Mouse (Mus musculus) megakaryocyte-erythroid progenitor cell, adult 5-6 weeks (primary cell): ENCODE data around the gene Ripor1. TPM values are rescaled to one million over a fixed set of nuclear protein-coding genes. Genes with fewer than 3 reads are reported as not detected.
"Not testable (repeated sequence)": the region's sequence is repeated elsewhere in the genome, so short reads cannot be mapped to it uniquely, and the experiment has no call there.

ENCODE experiments used
- ATAC-seq: replicated peaks from 2 replicates; pipeline ENCODE4 v1.8.0; 2016; ENCODE audit warnings: mild to moderate bottlenecking, inconsistent platforms; ENCODE audit not compliant: severe bottlenecking, poor library complexity, low FRiP score, low TSS enrichment
- total RNA-seq, 2 experiments: library from RNA; stranded (forward) in 1 of 2; stranded (reverse) in 1 of 2; fragments of 200-1000, 215-1000 nt in 1 of 2; fragments of >200 nt in 1 of 2; fragmentation: Nextera tagmentation in 1 of 2; gene quantifications; 2 replicates each; pipeline ENCODE4 v1.2.3; 2014 to 2017

Gene Ripor1
- total RNA-seq, 2 experiments from 2014 or later = 16.7 to 206 TPM

DNA sequence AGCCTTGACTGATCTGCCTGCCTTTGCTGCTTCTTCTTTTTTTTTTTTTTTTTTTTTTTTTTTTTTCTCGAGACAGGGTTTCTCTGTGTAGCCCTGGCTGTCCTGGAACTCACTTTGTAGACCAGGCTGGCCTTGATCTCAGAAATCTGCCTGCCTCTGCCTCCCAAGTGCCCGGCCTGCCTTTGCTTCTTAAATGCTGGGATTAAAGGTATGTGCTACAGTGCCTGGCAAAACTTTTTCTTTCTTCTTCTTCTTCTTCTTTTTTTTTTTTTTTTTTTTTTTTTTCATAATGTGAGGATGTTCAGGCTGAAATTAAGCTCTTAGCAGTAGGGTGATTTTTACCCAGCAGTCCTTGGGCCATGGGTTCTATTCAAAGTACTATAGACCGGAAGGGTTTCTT, 2.5 kb upstream of the Ripor1 start:
- ATAC-seq = not testable (repeated sequence)

DNA sequence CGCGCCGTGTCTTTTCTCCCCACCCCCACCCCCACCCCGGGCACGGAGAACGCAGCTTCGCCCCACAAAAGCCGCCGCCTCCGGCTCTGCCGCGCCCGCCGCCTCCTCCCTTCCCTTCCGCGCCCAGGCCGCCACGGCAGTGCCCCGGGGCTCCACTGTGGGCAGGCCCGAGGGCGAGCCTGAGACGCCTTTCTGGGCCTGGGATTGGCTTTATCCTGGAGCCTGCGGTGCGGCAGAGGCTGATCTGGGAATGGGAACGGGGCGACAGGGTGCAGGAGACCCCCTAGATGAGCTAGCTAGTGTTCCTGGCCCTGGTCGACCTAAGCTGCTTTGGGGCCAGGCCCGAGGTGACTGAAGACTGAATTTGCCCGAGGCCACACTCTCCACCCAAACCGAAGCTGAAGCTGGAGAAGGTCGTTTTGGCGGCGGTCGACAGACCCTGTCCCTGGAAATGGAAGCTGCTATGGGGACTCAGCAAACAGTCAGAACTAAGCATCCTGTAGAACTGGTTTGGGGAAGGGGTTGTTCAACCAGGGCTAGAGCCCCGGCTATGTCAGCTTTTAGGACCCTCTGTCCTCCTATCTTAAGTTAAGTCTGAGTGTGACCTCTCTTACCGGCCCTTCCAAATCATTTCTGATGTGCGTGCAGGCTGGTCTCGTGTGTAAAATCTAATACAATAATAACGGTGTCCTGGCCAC, 585 bp downstream of the Ripor1 start:
- ATAC-seq = no peak

DNA sequence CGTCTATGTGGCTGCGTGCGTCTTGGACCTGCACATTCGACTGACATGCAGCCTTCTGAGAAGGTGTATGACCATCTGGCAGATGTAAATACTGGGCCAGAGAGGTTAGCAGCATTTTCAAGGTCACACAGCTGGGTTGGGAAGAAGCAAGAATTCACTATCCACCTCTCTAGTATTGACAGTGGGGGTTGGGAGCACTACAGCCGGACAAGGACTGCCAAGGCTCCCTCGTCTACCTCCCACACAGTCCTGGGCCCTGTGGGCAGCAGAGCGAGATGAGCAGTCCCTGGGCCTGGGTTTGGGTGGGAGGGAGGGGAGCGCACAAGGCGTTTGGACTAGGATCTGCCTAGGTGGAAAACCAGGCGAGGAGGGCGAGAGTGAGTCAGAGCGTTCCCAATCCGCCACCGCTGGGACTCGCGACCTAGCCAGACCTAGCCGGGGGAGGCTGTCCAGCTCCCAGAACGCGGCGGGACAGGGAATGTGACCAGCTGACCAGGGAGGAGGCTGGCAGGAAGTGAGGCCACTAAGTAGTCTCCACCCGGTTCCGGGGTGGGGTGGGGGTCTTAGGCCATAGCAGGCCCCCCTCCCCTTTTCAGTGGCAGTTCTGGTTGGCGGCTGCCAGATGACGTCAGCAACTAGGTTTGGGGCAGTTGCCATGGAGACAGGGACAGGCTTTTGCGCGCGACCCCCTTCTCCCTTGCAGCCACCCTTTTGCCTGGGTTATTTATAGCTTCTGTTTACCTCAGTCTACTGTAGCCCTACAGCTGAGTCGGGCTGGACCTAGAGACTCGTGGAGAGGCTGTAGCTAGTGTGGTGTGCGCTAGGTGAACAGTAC, 1.4 kb downstream of the Ripor1 start:
- peak; percentile 37 for ATAC-seq

DNA sequence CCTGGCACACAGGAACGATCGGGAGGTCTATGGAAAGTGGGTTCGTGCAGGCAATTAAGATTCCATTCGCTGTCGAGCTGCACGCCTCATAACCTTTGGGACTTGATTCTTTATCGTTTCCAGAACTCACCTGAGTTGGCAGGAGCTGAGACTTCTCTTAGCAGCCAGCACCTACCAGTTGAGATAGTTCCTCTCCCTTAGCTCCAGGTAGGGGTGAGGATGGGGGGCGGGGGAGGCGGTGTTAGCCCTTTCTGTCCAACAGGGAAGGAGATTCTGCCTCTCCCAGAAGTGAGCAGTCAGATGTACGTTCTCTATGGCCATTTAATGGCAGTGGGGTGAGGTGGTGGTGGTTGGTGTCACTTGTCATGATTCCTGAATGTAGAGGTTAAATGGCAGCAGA, 2.0 kb downstream of the Ripor1 start:
- no peak for ATAC-seq

DNA sequence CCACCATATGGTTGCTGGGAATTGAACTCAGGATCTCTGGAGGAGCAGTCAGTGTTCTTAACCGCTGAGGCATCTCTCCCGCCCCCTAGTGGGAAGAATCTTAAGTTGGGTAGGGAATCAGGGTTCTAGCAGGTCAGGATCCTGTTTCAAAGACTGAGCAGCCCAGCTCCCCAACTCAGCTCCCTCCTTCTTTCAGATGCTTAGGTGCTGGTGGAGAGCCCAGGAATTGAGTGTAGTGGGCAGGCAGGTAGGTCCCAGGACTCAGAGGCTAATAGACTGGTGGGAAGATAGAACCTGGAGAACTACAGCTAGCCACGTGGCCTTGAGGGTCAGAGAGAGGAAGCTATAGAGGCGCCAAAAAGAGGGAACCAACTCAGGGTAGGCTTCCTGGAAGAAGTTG, 2.6 kb downstream of the Ripor1 start:
- no peak for ATAC-seq

DNA sequence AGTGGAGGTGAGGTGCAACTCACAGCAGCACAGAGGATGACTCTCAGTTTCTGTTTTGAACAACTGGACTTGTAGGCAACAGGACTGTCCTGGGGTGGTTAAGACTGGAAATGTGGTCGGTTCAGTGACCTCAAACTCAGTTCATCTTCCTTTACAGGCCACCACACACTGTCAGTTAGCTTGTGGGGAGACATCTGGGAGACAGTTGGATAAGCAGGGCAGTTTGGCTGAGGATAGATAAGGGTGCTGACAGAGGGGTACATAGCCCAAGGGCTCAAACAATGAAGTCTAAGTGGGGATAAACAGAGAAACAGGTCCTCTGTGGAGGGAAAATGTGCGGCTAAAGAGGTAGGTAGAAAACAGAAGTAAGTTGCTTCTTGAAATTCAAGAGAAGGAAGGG, 4.3 kb downstream of the Ripor1 start:
- ATAC-seq = peak; percentile 43

DNA sequence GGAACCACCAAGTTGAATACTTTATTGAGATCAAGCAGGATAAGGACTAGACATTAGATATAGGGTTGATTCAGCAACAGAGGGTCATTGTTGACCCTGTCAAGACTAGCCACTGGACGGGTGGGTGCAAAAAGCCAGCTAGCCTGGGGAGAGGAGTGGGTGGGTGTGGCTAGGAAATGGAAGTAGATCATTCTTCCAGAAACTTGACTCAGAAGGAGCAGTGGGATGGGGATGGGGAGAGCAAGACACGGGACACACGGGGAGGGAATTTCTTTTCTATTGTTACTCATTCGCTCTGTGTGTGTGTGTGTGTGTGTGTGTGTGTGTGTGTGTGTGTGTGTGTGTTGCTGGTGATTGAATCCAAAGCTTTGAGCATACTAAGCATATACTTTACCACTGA, 4.7 kb downstream of the Ripor1 start:
- ATAC-seq = no peak

DNA sequence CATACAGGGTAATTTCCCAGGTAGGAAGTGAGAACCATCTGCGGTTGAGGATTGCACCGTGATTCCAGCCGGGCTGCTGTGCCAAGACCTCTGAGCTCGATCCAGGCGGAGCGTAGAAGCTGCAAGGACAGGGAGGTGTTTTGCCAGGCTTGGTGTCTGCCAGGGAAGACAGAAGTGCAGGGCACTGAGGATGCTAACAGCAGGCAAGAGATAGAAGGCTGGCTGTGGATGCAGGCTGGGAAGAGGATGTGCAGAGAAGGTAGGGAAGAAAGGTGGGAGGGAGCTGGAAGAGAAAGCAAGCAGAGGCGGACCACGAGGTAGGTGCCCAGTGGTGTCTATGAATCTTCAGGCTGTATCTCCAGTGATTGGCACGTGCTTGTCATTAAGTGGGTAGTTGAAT, 6.8 kb downstream of the Ripor1 start:
- no peak for ATAC-seq

DNA sequence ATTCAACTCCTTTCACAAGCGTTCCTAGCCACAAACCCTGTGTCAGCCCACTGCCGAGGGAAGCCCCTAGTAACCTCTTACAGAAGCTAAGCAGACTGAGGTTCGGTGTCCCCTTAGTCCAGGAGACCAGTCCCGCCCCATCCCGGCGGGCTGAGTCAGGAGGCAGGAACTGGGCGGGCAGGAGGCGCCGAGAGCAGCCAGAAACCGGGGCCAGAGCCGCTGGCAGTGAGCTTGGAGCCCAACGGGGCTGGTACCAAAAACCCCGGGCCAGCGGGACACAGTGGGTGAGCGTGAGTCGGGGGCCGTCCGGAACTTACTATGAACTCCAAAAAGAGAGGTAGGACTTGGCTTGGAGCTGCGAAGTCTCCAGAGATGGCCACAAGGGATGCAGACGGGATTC, 8.0 kb downstream of the Ripor1 start:
- ATAC-seq = no peak

DNA sequence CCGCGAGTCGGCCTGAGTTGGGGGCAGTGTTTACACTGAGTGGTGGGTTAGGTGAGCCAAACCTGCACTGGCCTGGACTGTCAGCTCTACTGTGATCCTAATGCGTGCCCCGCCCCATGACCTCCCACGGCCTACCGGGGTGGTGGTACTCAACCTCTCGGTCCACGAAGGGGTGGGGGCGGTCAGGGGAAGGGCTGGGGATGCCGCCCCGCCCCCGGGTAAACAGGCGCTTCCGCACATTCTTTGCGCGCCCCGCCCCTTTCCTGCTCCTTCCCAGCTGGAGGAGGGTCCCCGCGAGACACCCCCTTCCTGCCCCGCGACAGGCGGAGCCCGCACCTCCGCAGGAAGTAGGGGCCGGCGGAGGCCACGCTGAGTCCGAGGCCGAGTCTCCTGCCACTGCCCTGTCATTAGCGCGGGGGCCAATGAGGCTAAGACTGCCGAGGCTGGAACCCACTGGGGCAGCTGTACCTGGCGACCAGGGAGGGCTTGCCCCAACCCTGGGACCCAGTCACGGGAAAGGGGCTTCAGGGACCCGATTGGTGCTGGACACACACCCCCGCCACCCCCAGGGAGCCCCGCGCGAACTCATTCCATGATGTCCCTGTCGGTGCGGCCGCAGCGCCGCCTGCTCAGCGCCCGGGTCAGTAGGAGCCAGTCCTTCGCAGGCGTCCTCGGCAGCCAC, 8.9 kb downstream of the Ripor1 start:
- no peak for ATAC-seq

DNA sequence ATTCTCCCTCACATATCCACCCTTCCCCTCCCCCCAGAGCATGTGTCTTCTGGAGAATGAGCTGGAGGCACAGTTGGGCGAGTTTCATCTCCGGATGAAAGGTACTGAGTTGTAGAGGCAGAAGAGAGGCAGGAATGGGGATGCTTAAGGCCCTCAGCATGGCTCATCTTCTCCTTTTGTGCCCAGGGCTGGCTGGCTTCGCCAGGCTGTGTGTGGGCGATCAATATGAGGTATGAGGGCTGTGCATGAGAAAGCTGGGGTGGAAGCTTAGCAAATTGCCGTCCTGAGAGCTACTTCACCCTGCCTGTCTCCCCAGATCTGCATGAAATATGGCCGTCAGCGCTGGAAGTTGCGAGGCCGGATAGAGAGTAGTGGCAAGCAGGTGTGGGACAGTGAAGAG, 10.9 kb downstream of the Ripor1 start:
- ATAC-seq = no peak

DNA sequence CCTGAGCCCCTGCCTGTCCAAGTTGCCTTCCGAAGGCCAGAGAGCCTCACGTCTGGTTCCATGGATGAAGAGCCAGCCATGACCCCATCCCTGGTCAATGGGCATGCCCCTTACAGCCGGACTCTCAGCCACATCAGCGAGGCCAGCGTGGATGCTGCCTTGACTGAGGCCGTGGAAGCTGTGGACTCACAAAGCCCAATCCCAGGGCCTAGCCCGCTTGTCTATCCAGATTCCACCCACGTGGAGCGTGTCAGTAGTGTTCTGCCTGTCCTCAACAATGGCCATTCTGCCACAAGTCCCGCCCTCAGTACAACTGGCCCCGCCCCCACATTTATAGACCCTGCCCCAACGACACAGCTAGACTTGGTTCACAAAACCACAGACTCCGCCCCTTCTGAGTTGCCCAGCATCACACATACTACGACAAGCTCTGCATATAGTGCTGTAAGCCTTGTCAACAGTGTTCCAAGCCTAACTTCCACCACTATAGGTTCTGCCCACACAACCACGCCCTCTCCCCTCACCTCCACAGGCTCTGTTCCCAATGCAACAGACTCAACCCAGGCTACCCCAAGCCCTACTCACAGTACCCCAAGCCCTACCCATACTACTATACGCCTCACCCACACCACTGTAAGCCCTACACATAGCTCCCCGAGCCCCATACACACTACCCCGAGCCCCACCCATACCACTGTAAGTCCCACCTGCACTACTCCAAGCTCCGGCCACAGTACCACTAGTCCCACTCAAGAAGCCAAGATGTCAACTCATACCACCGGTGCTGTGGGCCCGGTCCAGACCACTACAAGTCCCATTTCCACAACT, 12.6 kb downstream of the Ripor1 start:
- 0 out of 2 replicates have a peak, but pooled peaks have one; percentile 7 for ATAC-seq

DNA sequence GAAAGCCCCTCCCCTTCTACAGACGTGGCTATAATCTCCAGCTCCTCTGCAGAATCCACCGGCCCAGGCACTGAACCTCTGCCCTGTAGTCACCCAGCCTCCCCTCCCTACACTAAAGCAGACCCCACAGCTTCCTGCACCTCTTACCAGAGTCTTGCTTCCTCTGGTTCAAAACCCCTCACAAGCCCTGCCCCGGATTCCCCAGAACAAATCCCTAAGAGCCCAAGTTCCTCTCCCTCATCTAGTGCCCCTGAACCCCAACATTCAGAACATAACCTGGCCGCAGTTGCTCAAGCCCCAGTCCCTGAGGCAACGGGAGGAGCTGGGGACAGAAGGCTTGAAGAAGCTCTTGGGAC, 13.2 kb downstream of the Ripor1 start:
- no peak for ATAC-seq

DNA sequence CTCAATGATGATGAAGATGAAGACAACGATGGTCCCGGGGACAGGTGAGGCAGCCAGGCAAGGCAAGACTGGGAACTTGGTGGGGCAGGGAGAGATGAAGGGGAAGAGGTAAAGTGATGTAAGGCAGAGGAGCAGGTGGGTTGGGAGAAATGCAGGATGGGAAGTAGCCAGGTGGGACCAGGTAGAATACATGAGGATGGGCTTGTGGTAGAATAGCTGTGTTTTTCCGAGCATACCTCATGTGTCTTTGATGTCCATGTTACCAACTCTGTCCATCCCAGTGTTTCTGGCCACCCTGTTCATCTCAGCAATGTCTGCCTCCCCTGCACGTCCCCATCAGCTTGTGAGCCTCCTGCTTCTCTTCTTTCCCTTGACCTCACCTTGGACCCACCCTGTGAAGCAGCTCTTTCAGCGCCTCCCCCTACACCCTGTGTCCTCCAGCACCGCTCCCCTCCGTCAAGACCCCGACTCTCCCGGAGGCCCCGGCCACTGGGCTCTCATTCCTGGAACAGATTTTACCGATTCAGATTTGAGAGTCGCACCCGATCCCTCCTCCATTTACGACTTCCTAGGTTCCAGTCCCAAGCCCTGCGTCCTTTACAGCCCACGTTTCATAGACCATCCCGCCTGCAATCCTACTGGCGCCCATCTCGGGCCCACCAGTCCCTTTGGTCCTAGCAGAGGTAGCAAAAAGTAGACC, 14.0 kb downstream of the Ripor1 start:
- ATAC-seq = no peak

DNA sequence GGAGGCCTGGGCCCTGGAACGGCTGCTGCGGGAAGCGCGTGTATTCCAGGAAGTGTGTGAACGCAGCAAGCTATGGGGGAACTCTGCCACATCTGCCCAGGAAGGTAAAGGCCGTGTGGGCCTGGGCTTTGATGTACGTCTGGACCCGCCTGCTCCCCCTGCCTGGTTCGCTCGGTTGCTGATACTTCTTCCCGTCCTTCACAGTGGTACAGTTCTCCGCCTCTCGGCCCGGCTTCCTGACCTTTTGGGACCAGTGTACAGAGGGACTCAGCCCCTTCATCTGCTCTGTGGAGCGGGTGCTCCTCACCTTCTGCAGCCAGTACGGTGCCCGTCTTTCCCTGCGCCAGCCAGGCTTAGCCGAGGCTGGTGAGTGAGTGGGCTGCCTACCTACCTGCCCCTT, 15.2 kb downstream of the Ripor1 start:
- ATAC-seq = no peak

DNA sequence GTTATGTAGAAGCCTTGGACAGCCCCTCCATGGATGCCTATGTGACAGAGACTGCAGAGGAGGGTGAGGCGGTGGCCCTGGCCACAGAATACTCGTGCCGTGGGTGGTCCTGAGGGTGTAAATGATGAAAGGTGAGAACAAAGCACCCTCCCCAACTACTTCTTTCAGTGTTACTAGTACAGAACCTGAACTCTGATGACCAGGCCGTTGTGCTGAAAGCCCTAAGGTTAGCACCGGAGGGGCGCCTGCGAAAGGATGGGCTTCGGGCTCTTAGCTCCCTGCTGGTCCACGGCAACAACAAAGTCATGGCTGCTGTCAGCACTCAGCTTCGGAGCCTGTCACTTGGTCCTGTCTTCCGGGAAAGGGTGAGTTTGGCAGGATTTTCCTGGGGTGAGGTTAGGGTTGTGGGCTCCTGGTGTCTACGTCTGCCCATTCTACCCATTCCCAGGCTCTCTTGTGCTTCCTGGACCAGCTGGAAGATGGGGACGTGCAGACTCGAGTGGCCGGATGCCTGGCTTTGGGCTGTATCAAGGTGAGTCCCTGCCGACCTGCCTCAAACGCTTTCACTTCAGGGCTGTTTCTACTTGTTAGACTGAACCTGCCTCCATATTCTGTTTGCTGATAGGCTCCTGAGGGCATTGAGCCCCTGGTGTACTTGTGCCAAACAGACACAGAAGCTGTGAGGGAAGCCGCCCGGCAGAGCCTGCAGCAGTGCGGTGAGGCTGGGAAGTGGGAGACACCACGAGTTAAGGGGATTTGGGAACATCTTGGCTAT, 16.1 kb downstream of the Ripor1 start:
- no peak for ATAC-seq

DNA sequence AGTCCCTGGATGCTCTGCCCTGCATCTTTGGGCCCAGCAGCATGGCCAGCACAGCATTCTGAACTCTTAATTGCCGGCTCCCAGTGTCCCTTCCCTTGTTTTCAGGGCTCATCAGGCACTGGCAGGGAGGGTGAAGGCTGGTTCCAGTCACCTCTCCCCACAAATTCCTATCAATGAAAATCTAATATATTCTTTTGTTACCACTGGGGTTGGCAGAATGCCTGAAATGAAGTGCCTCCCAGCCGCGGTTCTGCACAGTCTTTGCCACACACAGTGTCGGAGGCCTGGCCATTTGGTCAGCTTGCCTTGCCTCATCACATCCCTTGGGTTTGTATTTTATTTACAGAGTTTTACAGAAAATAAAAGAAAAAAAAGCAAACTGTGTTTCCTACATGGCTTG, 16.8 kb downstream of the Ripor1 start:
- no peak for ATAC-seq

DNA sequence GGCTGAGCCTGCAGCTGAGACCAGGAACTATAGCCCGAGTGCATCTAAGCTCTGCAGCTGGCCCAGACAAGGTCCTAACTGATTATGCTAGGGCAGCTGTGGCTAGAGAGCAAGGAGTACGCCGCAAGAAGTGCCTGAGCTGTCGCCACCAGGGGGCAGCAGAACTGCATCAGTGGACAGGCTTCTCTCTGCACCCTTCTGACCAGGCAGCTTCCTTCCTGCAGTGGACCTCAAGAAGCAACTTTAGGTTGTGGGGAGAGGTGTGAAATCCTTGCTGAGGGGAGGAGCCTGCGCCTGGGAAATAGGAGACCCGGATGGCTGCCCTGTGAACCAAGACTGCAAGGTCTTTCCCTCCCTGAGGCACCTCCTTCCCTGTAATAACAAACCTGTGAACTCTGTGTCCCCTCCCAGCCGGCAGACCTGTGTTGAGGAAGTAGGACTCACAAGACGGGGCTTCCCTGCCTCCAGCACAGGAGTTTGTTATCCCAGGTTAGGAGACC, 17.4 kb downstream of the Ripor1 start:
- ATAC-seq = peak; percentile 85
